ENCODE assay signal across 15 mouse cellular contexts in genomic region chr4:111671440-111671839, GRCm38 (mm10). TPM values are rescaled to one million over a fixed set of nuclear protein-coding genes. Genes with fewer than 3 reads are reported as not detected.
DNase-seq lines count a peak whose midpoint lies in the region; ATAC-seq and TF ChIP-seq lines count a peak whose summit lies in the region.
"Had no signal": no experiment of that assay in that cellular context is flagged by ENCODE, and none has a peak within 500 bp of the region (broad histone marks: within the 10 kb centered on the region; RNA-seq: fewer than 3 reads in every experiment).

No protein-coding gene starts in this region.

- H3K9me3 ChIP-seq in hindbrain, embryonic 10.5 days, result no peaks in the 10 kb centered on the region
- no peaks in the 10 kb centered on the region for H3K9me3 ChIP-seq in hindbrain, postnatal 0 days (ENCODE audit: low read length)
- no peaks in the 10 kb centered on the region for H3K9me3 ChIP-seq in neural tube, embryonic 11.5 days (ENCODE audit: control insufficient read depth, low read length)
- no peaks in the 10 kb centered on the region for H3K9me3 ChIP-seq in midbrain, embryonic 15.5 days
- H3K9me3 ChIP-seq: liver, embryonic 12.5 days had no signal

- H3K9ac ChIP-seq in hindbrain, postnatal 0 days (replicated peaks; ENCODE audit: low read length), result no peak overlapping the region
- H3K9ac ChIP-seq in neural tube, embryonic 11.5 days (ENCODE audit: low read length), result no peak overlapping the region
- H3K9ac ChIP-seq in midbrain, embryonic 15.5 days, result no peak overlapping the region
- H3K9ac ChIP-seq: liver, embryonic 12.5 days had no signal

- 66% methylated on average over 4 of the region's 4 CpGs for WGBS in hindbrain, embryonic 10.5 days
- 67% methylated on average over 4 of the region's 4 CpGs for WGBS in hindbrain, postnatal 0 days
- 67% methylated on average over 4 of the region's 4 CpGs for WGBS in neural tube, embryonic 11.5 days
- WGBS in midbrain, embryonic 15.5 days, result 69% methylated on average over 4 of the region's 4 CpGs

- no peak for ATAC-seq in hindbrain, postnatal 0 days
- no peak for ATAC-seq in neural tube, embryonic 11.5 days (ENCODE audit: insufficient read depth, low FRiP score, low TSS enrichment)
- ATAC-seq in midbrain, embryonic 15.5 days (replicated peaks), result no peak
- no peak for ATAC-seq in megakaryocyte progenitor cell, adult 5-6 weeks (replicated peaks; ENCODE audit: poor library complexity)
- ATAC-seq: liver, embryonic 12.5 days had no signal

- no peak for TF ChIP-seq CTCF in hindbrain, postnatal 0 days (IDR thresholded peaks at IDR 0.05; ENCODE audit: low read depth)

- H3K27ac ChIP-seq in hindbrain, embryonic 10.5 days, result 0 out of 2 replicates have a peak overlapping the region, but pooled peaks have one; percentile 14
- H3K27ac ChIP-seq in hindbrain, postnatal 0 days, result no peak overlapping the region
- peak overlapping the region; percentile 11; the same call in 1 of the 2 replicates for H3K27ac ChIP-seq in neural tube, embryonic 11.5 days (ENCODE audit: low read depth, low read length)
- H3K27ac ChIP-seq in midbrain, embryonic 15.5 days, result peak overlapping the region; percentile 62
- H3K27ac ChIP-seq: gastrocnemius, adult 2 months; liver, embryonic 12.5 days had no signal

- DNase-seq in hindbrain, embryonic 10.5 days (ENCODE audit: low spot score), result no peak
- no peak for DNase-seq in hindbrain, postnatal 0 days (ENCODE audit: low spot score)
- no peak for DNase-seq in neural tube, embryonic 11.5 days (ENCODE audit: low spot score)
- DNase-seq in neural tube, embryonic 10.5 days (ENCODE audit: extremely low spot score, low spot score), result no peak
- no peak for DNase-seq in urinary bladder, adult 2 months (ENCODE audit: low spot score)
- DNase-seq: adrenal gland, postnatal 10 days; cerebellum, adult 11 months; kidney, adult 18-20 months; right cerebral cortex, postnatal 4 days; thymus, adult 18-20 months had no signal

- peaks cover 10% of the 10 kb centered on the region for H3K4me1 ChIP-seq in hindbrain, embryonic 10.5 days (replicated peaks)
- H3K4me1 ChIP-seq in hindbrain, postnatal 0 days (ENCODE audit: insufficient read depth, low read length), result peaks cover 5% of the 10 kb centered on the region; the same call in 1 of the 2 replicates
- H3K4me1 ChIP-seq in neural tube, embryonic 11.5 days (ENCODE audit: control insufficient read depth, insufficient read depth, low read length), result no peaks in the 10 kb centered on the region
- peaks cover 20% of the 10 kb centered on the region for H3K4me1 ChIP-seq in midbrain, embryonic 15.5 days

- no peak overlapping the region for H3K4me2 ChIP-seq in hindbrain, postnatal 0 days (ENCODE audit: low read depth, low read length)
- H3K4me2 ChIP-seq in neural tube, embryonic 11.5 days (ENCODE audit: low read depth), result no peak overlapping the region
- peak overlapping the region; percentile 8; the same call in 1 of the 2 replicates for H3K4me2 ChIP-seq in midbrain, embryonic 15.5 days
- H3K4me2 ChIP-seq: heart, embryonic 11.5 days; liver, embryonic 12.5 days had no signal

- H3K36me3 ChIP-seq in hindbrain, embryonic 10.5 days, result no peaks in the 10 kb centered on the region
- no peaks in the 10 kb centered on the region for H3K36me3 ChIP-seq in hindbrain, postnatal 0 days (ENCODE audit: insufficient read depth, low read length)
- H3K36me3 ChIP-seq in neural tube, embryonic 11.5 days (ENCODE audit: control insufficient read depth, insufficient read depth, low read length), result no peaks in the 10 kb centered on the region
- H3K36me3 ChIP-seq in midbrain, embryonic 15.5 days (replicated peaks), result no peaks in the 10 kb centered on the region
- H3K36me3 ChIP-seq: liver, embryonic 12.5 days had no signal

- H3K4me3 ChIP-seq in hindbrain, embryonic 10.5 days, result no peak overlapping the region
- no peak overlapping the region for H3K4me3 ChIP-seq in hindbrain, postnatal 0 days (ENCODE audit: low read length)
- no peak overlapping the region for H3K4me3 ChIP-seq in neural tube, embryonic 11.5 days (ENCODE audit: low read depth, low read length)
- H3K4me3 ChIP-seq in midbrain, embryonic 15.5 days, result no peak overlapping the region
- H3K4me3 ChIP-seq: gastrocnemius, adult 2 months; liver, embryonic 12.5 days had no signal

- no peaks in the 10 kb centered on the region for H3K27me3 ChIP-seq in hindbrain, embryonic 10.5 days (ENCODE audit: insufficient read depth, poor library complexity, severe bottlenecking)
- H3K27me3 ChIP-seq in hindbrain, postnatal 0 days (ENCODE audit: insufficient read depth, low read length), result no peaks in the 10 kb centered on the region
- H3K27me3 ChIP-seq in neural tube, embryonic 11.5 days (ENCODE audit: control insufficient read depth, insufficient read depth, low read length), result no peaks in the 10 kb centered on the region
- no peaks in the 10 kb centered on the region for H3K27me3 ChIP-seq in midbrain, embryonic 15.5 days (replicated peaks)
- H3K27me3 ChIP-seq: liver, embryonic 12.5 days had no signal

RNA-seq across cellular contexts. Expression of gene Spata6, which starts 48.3 kb away (rescaled TPM):
- 27.6 and 29.1 TPM in 2 replicates for polyA plus RNA-seq in hindbrain, embryonic 10.5 days (2016; fragmentation: Nextera tagmentation; extraction: Ambion mirVana)
- total RNA-seq in hindbrain, postnatal 0 days (2014; rRNA removed), result 11.9 and 14.6 TPM in 2 replicates
- 21.2 and 21.7 TPM in 2 replicates for polyA plus RNA-seq in hindbrain, postnatal 0 days (2015; fragmentation: Nextera tagmentation; extraction: Ambion mirVana)
- polyA plus RNA-seq in neural tube, embryonic 11.5 days (2014; fragmentation: Nextera tagmentation; extraction: Ambion mirVana), result 27.0 and 27.1 TPM in 2 replicates
- polyA plus RNA-seq in midbrain, embryonic 15.5 days (2015; fragmentation: Nextera tagmentation; extraction: Ambion mirVana), result 13.2 and 13.8 TPM in 2 replicates
- 27.9 and 28.2 TPM in 2 replicates for polyA plus RNA-seq in urinary bladder, adult 2 months (2012; rRNA removed)
- total RNA-seq in megakaryocyte progenitor cell, adult 5-6 weeks (2015), result 14.1 and 20.0 TPM in 2 replicates
- total RNA-seq in megakaryocyte progenitor cell, adult 5-6 weeks (2017), result 9.2 and 14.3 TPM in 2 replicates
